Mouse (Mus musculus) hindbrain, embryonic 15.5 days (tissue): Measurements from ENCODE around the gene Fam187b. TPM values are rescaled to one million over a fixed set of nuclear protein-coding genes. Genes with fewer than 3 reads are reported as not detected.

Source experiments
- ATAC-seq: fragments of 200-750 bp; cut with Nextera tagmentation; 2 replicates; pipeline ENCODE4 v1.8.0; 2017; ENCODE audit warnings: low read depth, moderate number of reproducible peaks, moderate TSS enrichment; ENCODE audit not compliant: low FRiP score
- H3K27ac ChIP-seq: fragments of 300-500 bp; sonication (generic); replicated peaks from 2 replicates; pipeline ENCODE4 v1.5.1; 2015; ENCODE audit warnings: mild to moderate bottlenecking, inconsistent platforms
- H3K27me3 ChIP-seq: fragments of 300-500 bp; sonication (generic); 2 replicates; pipeline ENCODE4 v1.6.1; 2015; ENCODE audit warnings: control low read depth, inconsistent platforms
- H3K36me3 ChIP-seq: fragments of 300-500 bp; sonication (generic); 2 replicates; pipeline ENCODE4 v1.6.1; 2015; ENCODE audit warnings: control low read depth, inconsistent platforms
- H3K4me1 ChIP-seq: fragments of 300-500 bp; sonication (generic); replicated peaks from 2 replicates; pipeline ENCODE4 v1.6.1; 2015; ENCODE audit warnings: control low read depth, inconsistent platforms
- H3K4me2 ChIP-seq: fragments of 300-500 bp; sonication (generic); 2 replicates; pipeline ENCODE4 v1.6.1; 2015; ENCODE audit warnings: moderate library complexity, mild to moderate bottlenecking, inconsistent platforms
- H3K4me3 ChIP-seq: fragments of 300-500 bp; sonication (generic); 2 replicates; pipeline ENCODE4 v1.5.1; 2015; ENCODE audit warnings: mild to moderate bottlenecking, inconsistent platforms
- H3K9ac ChIP-seq: fragments of 300-500 bp; sonication (generic); 2 replicates; pipeline ENCODE4 v1.6.1; 2015; ENCODE audit warnings: inconsistent platforms
- H3K9me3 ChIP-seq: fragments of 300-500 bp; sonication (generic); 2 replicates; pipeline ENCODE4 v1.6.1; 2016; ENCODE audit warnings: control low read depth, inconsistent platforms
- WGBS: fragments of 180-500 bp; shearing (Covaris S2); methylation state at CpG from one replicate; pipeline ENCODE4 v1.1.7; 2015; 5-methylcytosine and 5-hydroxymethylcytosine counted together
- polyA plus RNA-seq: library from polyadenylated mRNA; unstranded; fragments of >200 nt; fragmentation: Nextera tagmentation; extraction: Ambion mirVana; gene quantifications from 2 replicates; pipeline ENCODE4 v1.2.1, GENCODE M21; 2015

Fam187b gene
- polyA plus RNA-seq, 1 experiment from 2014 or later, result 1.1 TPM

- no peaks in the 10 kb centered on the region for H3K27me3 ChIP-seq
- ATAC-seq, result no peak
Observed at GRCm38 (mm10) chr7:30988519-30989162, 15.1 kb downstream of the Fam187b start.

GRCm38 (mm10) chr7:30992148-30992547, 18.6 kb downstream of the Fam187b start:
- no peaks in the 10 kb centered on the region for H3K4me1 ChIP-seq
- no peaks in the 10 kb centered on the region for H3K9me3 ChIP-seq
- ATAC-seq, result no peak
- H3K27ac ChIP-seq, result no peak overlapping the region
- no peak overlapping the region for H3K4me2 ChIP-seq
- no peaks in the 10 kb centered on the region for H3K27me3 ChIP-seq
- no peak overlapping the region for H3K4me3 ChIP-seq
- WGBS, result 87% methylated on average over 5 of the region's 5 CpGs
- H3K9ac ChIP-seq, result no peak overlapping the region
- H3K36me3 ChIP-seq, result no peaks in the 10 kb centered on the region

More at GRCm38 (mm10) chr7:30988519-30989162, 15.1 kb downstream of the Fam187b start:
- no peak overlapping the region for H3K4me2 ChIP-seq
- 80% methylated on average over 4 of the region's 4 CpGs for WGBS
- no peaks in the 10 kb centered on the region for H3K4me1 ChIP-seq
- no peak overlapping the region for H3K4me3 ChIP-seq
- H3K36me3 ChIP-seq, result no peaks in the 10 kb centered on the region
- no peak overlapping the region for H3K27ac ChIP-seq
- H3K9me3 ChIP-seq, result no peaks in the 10 kb centered on the region
- H3K9ac ChIP-seq, result no peak overlapping the region

GRCm38 (mm10) chr7:30993986-30994385, 20.4 kb downstream of the Fam187b start:
- no peaks in the 10 kb centered on the region for H3K9me3 ChIP-seq
- H3K27me3 ChIP-seq, result no peaks in the 10 kb centered on the region
- ATAC-seq, result no peak
- no peak overlapping the region for H3K4me3 ChIP-seq
- H3K4me1 ChIP-seq, result no peaks in the 10 kb centered on the region
- no peak overlapping the region for H3K27ac ChIP-seq
- H3K9ac ChIP-seq, result no peak overlapping the region
- no peaks in the 10 kb centered on the region for H3K36me3 ChIP-seq
- 61% methylated on average over 5 of the region's 5 CpGs for WGBS
- H3K4me2 ChIP-seq, result no peak overlapping the region

- WGBS, result 94% methylated on average over 2 of the region's 2 CpGs
Observed at GRCm38 (mm10) chr7:30996491-30996890, 22.9 kb downstream of the Fam187b start.

GRCm38 (mm10) chr7:31000505-31001020, 27.0 kb downstream of the Fam187b start:
- H3K4me2 ChIP-seq, result no peak overlapping the region
- peak overlapping the region; percentile 31; the same call in 1 of the 2 replicates for H3K27ac ChIP-seq
- no peaks in the 10 kb centered on the region for H3K27me3 ChIP-seq
- H3K9ac ChIP-seq, result no peak overlapping the region
- no peak overlapping the region for H3K4me3 ChIP-seq
- 44% methylated on average over 7 of the region's 7 CpGs for WGBS
- no peaks in the 10 kb centered on the region for H3K36me3 ChIP-seq
- ATAC-seq, result 0 out of 2 replicates have a peak, but pooled peaks have one; percentile 42
- H3K9me3 ChIP-seq, result no peaks in the 10 kb centered on the region
- H3K4me1 ChIP-seq, result peaks cover 8% of the 10 kb centered on the region; the same call in 1 of the 2 replicates

More at GRCm38 (mm10) chr7:30996491-30996890, 22.9 kb downstream of the Fam187b start:
- Histone ChIP-seq H3K27ac (no peak overlapping the region), H3K36me3 (no peaks in the 10 kb centered on the region), H3K27me3 (no peaks in the 10 kb centered on the region), H3K9me3 (no peaks in the 10 kb centered on the region), H3K9ac (no peak overlapping the region), H3K4me3 (no peak overlapping the region), H3K4me2 (no peak overlapping the region), H3K4me1 (peaks cover 8% of the 10 kb centered on the region; the same call in 1 of the 2 replicates)
- ATAC-seq, result no peak

GRCm38 (mm10) chr7:31002650-31003049, 29.1 kb downstream of the Fam187b start:
- ATAC-seq, result no peak
- H3K27ac ChIP-seq, result no peak overlapping the region
- H3K27me3 ChIP-seq, result no peaks in the 10 kb centered on the region
- no peak overlapping the region for H3K9ac ChIP-seq
- peaks cover 8% of the 10 kb centered on the region; the same call in 1 of the 2 replicates for H3K4me1 ChIP-seq
- no peak overlapping the region for H3K4me2 ChIP-seq
- no peaks in the 10 kb centered on the region for H3K9me3 ChIP-seq
- no peak overlapping the region for H3K4me3 ChIP-seq
- 80% methylated on average over 8 of the region's 8 CpGs for whole genome bisulfite sequencing
- no peaks in the 10 kb centered on the region for H3K36me3 ChIP-seq

- H3K4me2 ChIP-seq, result no peak overlapping the region
- H3K9me3 ChIP-seq, result no peaks in the 10 kb centered on the region
- no peaks in the 10 kb centered on the region for H3K36me3 ChIP-seq
- no peaks in the 10 kb centered on the region for H3K27me3 ChIP-seq
- no peak overlapping the region for H3K9ac ChIP-seq
- H3K4me3 ChIP-seq, result no peak overlapping the region
- H3K27ac ChIP-seq, result no peak overlapping the region
- no peaks in the 10 kb centered on the region for H3K4me1 ChIP-seq
- ATAC-seq, result no peak
- WGBS, result 92% methylated on average over 1 of the region's 1 CpGs
Observed at GRCm38 (mm10) chr7:31007775-31008174, 34.2 kb downstream of the Fam187b start.

GRCm38 (mm10) chr7:31008175-31008574, 34.6 kb downstream of the Fam187b start:
- Histone ChIP-seq H3K4me2 (no peak overlapping the region), H3K27ac (no peak overlapping the region), H3K9me3 (no peaks in the 10 kb centered on the region), H3K36me3 (no peaks in the 10 kb centered on the region), H3K4me3 (no peak overlapping the region), H3K4me1 (no peaks in the 10 kb centered on the region), H3K9ac (no peak overlapping the region), H3K27me3 (no peaks in the 10 kb centered on the region)
- WGBS, result 52% methylated on average over 1 of the region's 1 CpGs
- no peak for ATAC-seq

- H3K4me2 ChIP-seq, result no peak overlapping the region
- H3K4me3 ChIP-seq, result no peak overlapping the region
- no peaks in the 10 kb centered on the region for H3K9me3 ChIP-seq
- H3K27me3 ChIP-seq, result no peaks in the 10 kb centered on the region
- no peaks in the 10 kb centered on the region for H3K4me1 ChIP-seq
- WGBS, result 68% methylated on average over 3 of the region's 3 CpGs
- ATAC-seq, result 0 out of 2 replicates have a peak, but pooled peaks have one; percentile 34
- H3K9ac ChIP-seq, result no peak overlapping the region
- no peak overlapping the region for H3K27ac ChIP-seq
- H3K36me3 ChIP-seq, result no peaks in the 10 kb centered on the region
Observed at GRCm38 (mm10) chr7:31008889-31009288, 35.3 kb downstream of the Fam187b start.

GRCm38 (mm10) chr7:31012971-31013370, 39.4 kb downstream of the Fam187b start:
- Histone ChIP-seq H3K9ac (no peak overlapping the region), H3K27me3 (no peaks in the 10 kb centered on the region), H3K27ac (no peak overlapping the region), H3K4me1 (no peaks in the 10 kb centered on the region), H3K4me3 (no peak overlapping the region), H3K9me3 (no peaks in the 10 kb centered on the region), H3K36me3 (no peaks in the 10 kb centered on the region), H3K4me2 (no peak overlapping the region)
- ATAC-seq, result no peak
- 72% methylated on average over 5 of the region's 5 CpGs for WGBS

GRCm38 (mm10) chr7:31017104-31017901, 43.7 kb downstream of the Fam187b start:
- Histone ChIP-seq H3K9me3 (no peaks in the 10 kb centered on the region), H3K27ac (no peak overlapping the region), H3K4me3 (no peak overlapping the region), H3K9ac (no peak overlapping the region), H3K27me3 (no peaks in the 10 kb centered on the region), H3K36me3 (no peaks in the 10 kb centered on the region), H3K4me2 (no peak overlapping the region), H3K4me1 (no peaks in the 10 kb centered on the region)
- WGBS, result 55% methylated on average over 10 of the region's 10 CpGs
- ATAC-seq, result peak; percentile 59; the same call in 1 of the 2 replicates

GRCm38 (mm10) chr7:31028609-31029008, 55.0 kb downstream of the Fam187b start:
- WGBS, result 79% methylated on average over 8 of the region's 8 CpGs
- no peaks in the 10 kb centered on the region for H3K9me3 ChIP-seq
- no peaks in the 10 kb centered on the region for H3K36me3 ChIP-seq

More at GRCm38 (mm10) chr7:31028609-31029008, 55.0 kb downstream of the Fam187b start:
- Histone ChIP-seq H3K4me2 (no peak overlapping the region), H3K4me3 (no peak overlapping the region), H3K9ac (no peak overlapping the region), H3K27me3 (no peaks in the 10 kb centered on the region), H3K27ac (no peak overlapping the region), H3K4me1 (no peaks in the 10 kb centered on the region)
- no peak for ATAC-seq
